Mouse (Mus musculus) megakaryocyte, embryonic 14.5 days (primary cell): ENCODE data around the gene Gprc5d.

Source experiments
- FLI1 ChIP-seq: IDR thresholded peaks from 2 replicates; pipeline ENCODE4 v1.6.1; 2012; ENCODE audit warnings: low read length, inconsistent platforms, mixed read lengths
- GATA1 ChIP-seq: IDR thresholded peaks from 3 replicates; pipeline ENCODE4 v1.6.1; 2012; ENCODE audit warnings: mixed read lengths, low read length, inconsistent platforms, borderline replicate concordance

DNA sequence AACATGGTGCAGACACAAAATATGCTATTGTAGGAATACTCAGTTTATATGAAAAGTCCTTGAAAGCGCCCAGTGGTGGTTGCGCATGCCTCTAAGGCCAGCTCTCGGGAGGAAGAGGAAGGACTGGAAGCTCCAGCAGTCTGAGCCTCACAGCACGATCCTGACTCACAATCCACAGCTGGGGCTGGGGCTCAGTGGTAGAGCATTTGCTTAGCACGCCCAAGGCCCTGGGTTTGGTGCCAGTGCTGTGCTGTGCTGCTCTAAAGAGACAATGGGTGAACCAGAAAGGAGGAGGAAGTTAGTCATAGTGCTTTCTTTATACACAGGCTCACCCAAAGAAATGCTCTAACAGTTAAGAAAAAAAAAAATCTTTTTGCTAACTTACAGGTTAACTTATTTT, 35.6 kb upstream of the Gprc5d start:
- TF ChIP-seq FLI1 = no peak
- no peak for TF ChIP-seq GATA1
